Mouse (Mus musculus) leukemia stem cell, adult 10-12 weeks (primary cell): Measurements from ENCODE around the gene Map6d1. TPM values are rescaled to one million over a fixed set of nuclear protein-coding genes. Genes with fewer than 3 reads are reported as not detected.

Source experiments
- polyA plus RNA-seq: library from polyadenylated mRNA; stranded (reverse); fragments of >175 nt; gene quantifications from 2 replicates; pipeline ENCODE4 v1.2.3, GENCODE M21; 2012; ENCODE audit warnings: low replicate concordance

Gene Map6d1
- polyA plus RNA-seq = 0.10 TPM in 1 of 2 replicates, not detected in the other

GRCm38 (mm10) chr16:20240468-20241414 lies at the start of gene Map6d1:
Gene Map6d1 (minus strand): TSS chr16:20241358.

Other genes with a start within 250 kb of the Map6d1 start
- gene Klhl24, start 143.8 kb downstream of the Map6d1 start, polyA plus RNA-seq = 11.3 and 19.1 TPM in 2 replicates
- gene Yeats2, start 100.3 kb downstream of the Map6d1 start, polyA plus RNA-seq = 21.9 and 38.2 TPM in 2 replicates
- gene Parl, start 61.0 kb upstream of the Map6d1 start, polyA plus RNA-seq = 77.6 and 105 TPM in 2 replicates
- 0.23 TPM in 1 of 2 replicates, not detected in the other for gene Cyp2ab1, start 84.0 kb upstream of the Map6d1 start, polyA plus RNA-seq
- gene Abcc5, start 185.0 kb upstream of the Map6d1 start, polyA plus RNA-seq = 7.2 and 7.3 TPM in 2 replicates